Mouse (Mus musculus): ENCODE measurements around the gene Spata31d1c. TPM values are rescaled to one million over a fixed set of nuclear protein-coding genes. Genes with fewer than 3 reads are reported as not detected.

Gene Spata31d1c
- total and polyA plus RNA-seq, 3 experiments: not detected

DNA sequence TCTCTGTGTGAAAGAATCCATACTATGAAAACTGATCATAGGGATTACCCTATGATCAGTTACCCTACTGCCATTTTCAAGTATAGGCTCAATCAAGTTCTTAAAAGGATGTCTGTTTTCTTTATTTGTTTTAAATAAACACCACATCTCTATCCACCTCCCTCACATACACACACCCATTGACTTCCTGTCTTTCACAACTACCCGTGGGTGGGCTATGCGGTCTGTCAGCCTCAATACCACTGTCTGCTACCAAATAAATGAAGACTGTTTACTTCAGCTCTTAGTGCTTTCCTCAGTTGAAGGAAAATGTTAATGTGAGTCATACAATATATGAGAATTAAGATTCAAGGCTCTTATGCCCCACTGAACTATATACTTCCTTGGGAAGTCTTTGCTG, 37.1 kb downstream of the Spata31d1c start:
- Histone ChIP-seq H3K9me3 (replicated peaks; ENCODE audit: insufficient read depth, low read length) (no peaks in the 10 kb centered on the region), H3K27ac (ENCODE audit: control insufficient read depth, low read depth, low read length) (no peak overlapping the region), H3K36me3 (ENCODE audit: control insufficient read depth in 1 of 2, insufficient read depth in 2 of 2, low read length in 2 of 2) (peaks cover 4 to 25% of the 10 kb centered on the region in 2 experiments), H3K79me2 (ENCODE audit: control insufficient read depth, insufficient read depth, low read length, poor library complexity) (no peaks in the 10 kb centered on the region), H3K27me3 (ENCODE audit: control insufficient read depth in 1 of 2, insufficient read depth in 2 of 2, low read length in 2 of 2) (no peaks in the 10 kb centered on the region), H3K9ac (ENCODE audit: control insufficient read depth, low read depth, low read length, poor library complexity, severe bottlenecking) (no peak overlapping the region), H3K4me1 (ENCODE audit: control insufficient read depth in 1 of 2, insufficient read depth in 2 of 2, low read length in 2 of 2) (no peaks in the 10 kb centered on the region), H3K4me3 (ENCODE audit: control insufficient read depth in 1 of 2, insufficient read depth in 1 of 2, low read depth in 2 of 2, low read length in 2 of 2) (no peak overlapping the region)
- TF ChIP-seq MYB (IDR thresholded peaks at IDR 0.05; ENCODE audit: low read depth, low read length) (no peak), MAX (IDR thresholded peaks at IDR 0.05; ENCODE audit: low read length) (no peak), ELF1 (IDR thresholded peaks at IDR 0.05; ENCODE audit: low read depth, low read length) (no peak), MYC (IDR thresholded peaks at IDR 0.05; ENCODE audit: low read depth, low read length) (no peak), UBTF (IDR thresholded peaks at IDR 0.05; ENCODE audit: borderline replicate concordance, insufficient read depth, low read depth, low read length) (no peak), CHD1 (IDR thresholded peaks at IDR 0.05; ENCODE audit: low read depth, low read length) (no peak), ETS1 (IDR thresholded peaks at IDR 0.05; ENCODE audit: low read depth, low read length) (no peak), EP300 (IDR thresholded peaks at IDR 0.05; ENCODE audit: low read depth in 1 of 2, low read length in 2 of 2) (no peak), BHLHE40 (IDR thresholded peaks at IDR 0.05; ENCODE audit: borderline replicate concordance, low read depth, low read length) (no peak), MAZ (IDR thresholded peaks at IDR 0.05; ENCODE audit: low read depth, low read length) (no peak), ZC3H11A (IDR thresholded peaks at IDR 0.05; ENCODE audit: low read depth, low read length) (no peak), TAL1 (IDR thresholded peaks at IDR 0.05; ENCODE audit: low read length) (no peak), RCOR1 (IDR thresholded peaks at IDR 0.05; ENCODE audit: low read depth, low read length) (no peak), TBP (IDR thresholded peaks at IDR 0.05; ENCODE audit: low read depth, low read length) (no peak), MAFK (IDR thresholded peaks at IDR 0.05; ENCODE audit: borderline replicate concordance, low read depth, low read length) (no peak), KAT2A (conservative IDR thresholded peaks at IDR 0.05; ENCODE audit: low read depth, low read length) (no peak), TCF12 (IDR thresholded peaks at IDR 0.05; ENCODE audit: low read depth, low read length) (no peak)
- no peak for DNase-seq (ENCODE audit: low read depth, low spot score)

Other genes starting within 250 kb of the Spata31d1c start
- not detected in 2 replicates for gene Cntnap3, start 129.1 kb upstream of the Spata31d1c start, total RNA-seq (2012; rRNA removed)
- not detected for gene Cntnap3, start 129.1 kb upstream of the Spata31d1c start, polyA plus RNA-seq (2012; ENCODE audit: insufficient read depth in 1 of 2, insufficient read length in 2 of 2, low read depth in 1 of 2, low replicate concordance in 2 of 2, missing spikeins in 1 of 2)
- gene Spata31, start 115.7 kb upstream of the Spata31d1c start, total RNA-seq (2012; rRNA removed): not detected in 2 replicates
- not detected for gene Spata31, start 115.7 kb upstream of the Spata31d1c start, polyA plus RNA-seq (2012; ENCODE audit: insufficient read depth in 1 of 2, insufficient read length in 2 of 2, low read depth in 1 of 2, low replicate concordance in 2 of 2, missing spikeins in 1 of 2)
- not detected in 2 replicates for gene Prss47, start 19.7 kb downstream of the Spata31d1c start, total RNA-seq (2012; rRNA removed)
- not detected for gene Prss47, start 19.7 kb downstream of the Spata31d1c start, polyA plus RNA-seq (2012; ENCODE audit: insufficient read depth in 1 of 2, insufficient read length in 2 of 2, low read depth in 1 of 2, low replicate concordance in 2 of 2, missing spikeins in 1 of 2)
- gene Mfsd14b, start 79.9 kb downstream of the Spata31d1c start, total RNA-seq (2012; rRNA removed): 45.7 and 47.9 TPM in 2 replicates
- gene Mfsd14b, start 79.9 kb downstream of the Spata31d1c start, polyA plus RNA-seq (2012; ENCODE audit: insufficient read depth in 1 of 2, insufficient read length in 2 of 2, low read depth in 1 of 2, low replicate concordance in 2 of 2, missing spikeins in 1 of 2): 10 to 100 TPM in 1 of 2 experiments, not detected in 1; 48.1 TPM
- not detected in 2 replicates for gene Olfr465-ps1, start 105.0 kb downstream of the Spata31d1c start, total RNA-seq (2012; rRNA removed)
- gene Olfr465-ps1, start 105.0 kb downstream of the Spata31d1c start, polyA plus RNA-seq (2012; ENCODE audit: insufficient read depth in 1 of 2, insufficient read length in 2 of 2, low read depth in 1 of 2, low replicate concordance in 2 of 2, missing spikeins in 1 of 2): not detected
- gene Olfr466, start 117.2 kb downstream of the Spata31d1c start, total RNA-seq (2012; rRNA removed): not detected in 2 replicates
- not detected for gene Olfr466, start 117.2 kb downstream of the Spata31d1c start, polyA plus RNA-seq (2012; ENCODE audit: insufficient read depth in 1 of 2, insufficient read length in 2 of 2, low read depth in 1 of 2, low replicate concordance in 2 of 2, missing spikeins in 1 of 2)
- 0.04 TPM in 1 of 2 replicates, not detected in the other for gene Nlrp4f, start 172.9 kb downstream of the Spata31d1c start, total RNA-seq (2012; rRNA removed)
- gene Nlrp4f, start 172.9 kb downstream of the Spata31d1c start, polyA plus RNA-seq (2012; ENCODE audit: insufficient read depth in 1 of 2, insufficient read length in 2 of 2, low read depth in 1 of 2, low replicate concordance in 2 of 2, missing spikeins in 1 of 2): not detected
- gene Gm10775, start 226.5 kb downstream of the Spata31d1c start, total RNA-seq (2012; rRNA removed): not detected in 2 replicates
- under 1 TPM in 1 of 2 experiments, not detected in 1; 0.21 TPM for gene Gm10775, start 226.5 kb downstream of the Spata31d1c start, polyA plus RNA-seq (2012; ENCODE audit: insufficient read depth in 1 of 2, insufficient read length in 2 of 2, low read depth in 1 of 2, low replicate concordance in 2 of 2, missing spikeins in 1 of 2)
- gene Zfp369, start 245.8 kb downstream of the Spata31d1c start, total RNA-seq (2012; rRNA removed): 14.1 and 14.7 TPM in 2 replicates
- gene Zfp369, start 245.8 kb downstream of the Spata31d1c start, polyA plus RNA-seq (2012; ENCODE audit: insufficient read depth in 1 of 2, insufficient read length in 2 of 2, low read depth in 1 of 2, low replicate concordance in 2 of 2, missing spikeins in 1 of 2): 10 to 100 TPM in 1 of 2 experiments, not detected in 1; 15.3 TPM

Data from MEL (cell line).